Mouse (Mus musculus) limb, embryonic 15.5 days (tissue): ENCODE data around the gene Cd320. TPM values are rescaled to one million over a fixed set of nuclear protein-coding genes. Genes with fewer than 3 reads are reported as not detected.
"Not testable (repeated sequence)": the region's sequence is repeated elsewhere in the genome, so short reads cannot be mapped to it uniquely, and the experiment has no call there.

Experiments
- ATAC-seq: fragments of 200-750 bp; cut with Nextera tagmentation; 2 replicates; pipeline ENCODE4 v1.8.0; 2017; ENCODE audit warnings: low read depth, moderate TSS enrichment; ENCODE audit not compliant: insufficient number of reproducible peaks, low FRiP score, low TSS enrichment
- H3K27ac ChIP-seq: fragments of 300-500 bp; sonication (generic); 2 replicates; pipeline ENCODE4 v1.5.1; 2015; ENCODE audit warnings: moderate library complexity, mild to moderate bottlenecking, inconsistent platforms
- H3K27me3 ChIP-seq: fragments of 300-500 bp; sonication (generic); 2 replicates; pipeline ENCODE4 v1.6.1; 2015; ENCODE audit warnings: inconsistent platforms
- H3K36me3 ChIP-seq: fragments of 300-500 bp; sonication (generic); 2 replicates; pipeline ENCODE4 v1.6.1; 2015; ENCODE audit warnings: inconsistent platforms
- H3K4me1 ChIP-seq: fragments of 300-500 bp; sonication (generic); 2 replicates; pipeline ENCODE4 v1.6.1; 2015; ENCODE audit warnings: inconsistent platforms
- H3K4me2 ChIP-seq: fragments of 300-500 bp; sonication (generic); 2 replicates; pipeline ENCODE4 v1.6.1; 2015; ENCODE audit warnings: mild to moderate bottlenecking, inconsistent platforms
- H3K4me3 ChIP-seq: fragments of 300-500 bp; sonication (generic); 2 replicates; pipeline ENCODE4 v1.5.1; 2015; ENCODE audit warnings: mild to moderate bottlenecking, inconsistent platforms
- H3K9ac ChIP-seq: fragments of 300-500 bp; sonication (generic); 2 replicates; pipeline ENCODE4 v1.6.1; 2015; ENCODE audit warnings: inconsistent platforms
- H3K9me3 ChIP-seq: fragments of 300-500 bp; sonication (generic); 2 replicates; pipeline ENCODE4 v1.6.1; 2016; ENCODE audit warnings: inconsistent platforms
- WGBS: fragments of 180-500 bp; shearing (Covaris S2); methylation state at CpG from one replicate; pipeline ENCODE4 v1.1.7; 2015; 5-methylcytosine and 5-hydroxymethylcytosine counted together
- polyA plus RNA-seq: library from polyadenylated mRNA; unstranded; fragments of >200 nt; fragmentation: Nextera tagmentation; extraction: Ambion mirVana; gene quantifications from 2 replicates; pipeline ENCODE4 v1.2.1, GENCODE M21; 2015

Cd320 gene
- polyA plus RNA-seq, 1 experiment from 2014 or later, result 53.1 TPM

GRCm38 (mm10) chr17:33828892-33829291 lies 14.0 kb upstream of the Cd320 start:
- Histone ChIP-seq H3K9me3 (no peaks in the 10 kb centered on the region), H3K4me2 (no peak overlapping the region), H3K9ac (no peak overlapping the region), H3K36me3 (peaks cover 58% of the 10 kb centered on the region), H3K27ac (no peak overlapping the region), H3K4me3 (no peak overlapping the region), H3K4me1 (peaks cover 19% of the 10 kb centered on the region), H3K27me3 (no peaks in the 10 kb centered on the region)
- ATAC-seq, result no peak
- WGBS, result 61% methylated on average over 2 of the region's 2 CpGs

- ATAC-seq, result no peak
- Histone ChIP-seq H3K27ac (no peak overlapping the region), H3K36me3 (peaks cover 65% of the 10 kb centered on the region), H3K27me3 (no peaks in the 10 kb centered on the region), H3K4me3 (no peak overlapping the region), H3K9ac (no peak overlapping the region), H3K4me1 (peaks cover 19% of the 10 kb centered on the region), H3K9me3 (no peaks in the 10 kb centered on the region), H3K4me2 (no peak overlapping the region)
- WGBS, result 92% methylated on average over 10 of the region's 10 CpGs
Observed at GRCm38 (mm10) chr17:33829561-33829960, 13.3 kb upstream of the Cd320 start.

- Histone ChIP-seq H3K9ac (peak overlapping the region; percentile 2; the same call in 1 of the 2 replicates), H3K36me3 (peaks cover 25% of the 10 kb centered on the region), H3K4me2 (no peak overlapping the region; the same call in 1 of the 2 replicates), H3K9me3 (no peaks in the 10 kb centered on the region), H3K4me3 (no peak overlapping the region), H3K27me3 (no peaks in the 10 kb centered on the region), H3K27ac (no peak overlapping the region), H3K4me1 (peaks cover 12% of the 10 kb centered on the region)
- ATAC-seq, result no peak
- WGBS, result 63% methylated on average over 1 of the region's 1 CpGs
Observed at GRCm38 (mm10) chr17:33844196-33844595, 1.3 kb downstream of the Cd320 start.

GRCm38 (mm10) chr17:33848139-33848538 lies 5.2 kb downstream of the Cd320 start:
- 62% methylated on average over 8 of the region's 8 CpGs for WGBS
- no peak overlapping the region for H3K9ac ChIP-seq
- H3K27me3 ChIP-seq, result no peaks in the 10 kb centered on the region
- H3K4me1 ChIP-seq, result peaks cover 12% of the 10 kb centered on the region
- ATAC-seq, result no peak
- H3K27ac ChIP-seq, result no peak overlapping the region
- H3K4me2 ChIP-seq, result no peak overlapping the region
- no peaks in the 10 kb centered on the region for H3K9me3 ChIP-seq
- H3K36me3 ChIP-seq, result peaks cover 22% of the 10 kb centered on the region
- no peak overlapping the region for H3K4me3 ChIP-seq

- Histone ChIP-seq H3K27ac (no peak overlapping the region), H3K4me1 (no peaks in the 10 kb centered on the region), H3K36me3 (peaks cover 22% of the 10 kb centered on the region), H3K4me2 (no peak overlapping the region), H3K27me3 (no peaks in the 10 kb centered on the region), H3K4me3 (no peak overlapping the region), H3K9me3 (no peaks in the 10 kb centered on the region), H3K9ac (no peak overlapping the region)
- no peak for ATAC-seq
- WGBS, result 58% methylated on average over 1 of the region's 1 CpGs
Observed at GRCm38 (mm10) chr17:33851331-33851730, 8.4 kb downstream of the Cd320 start.

GRCm38 (mm10) chr17:33857816-33858215 lies 14.9 kb downstream of the Cd320 start:
- no peaks in the 10 kb centered on the region for H3K4me1 ChIP-seq
- ATAC-seq, result no peak
- no peak overlapping the region for H3K4me2 ChIP-seq
- H3K27ac ChIP-seq, result no peak overlapping the region
- no peaks in the 10 kb centered on the region for H3K36me3 ChIP-seq
- no peak overlapping the region for H3K9ac ChIP-seq
- H3K4me3 ChIP-seq, result no peak overlapping the region
- H3K9me3 ChIP-seq, result no peaks in the 10 kb centered on the region
- WGBS, result 81% methylated on average over 4 of the region's 4 CpGs
- H3K27me3 ChIP-seq, result no peaks in the 10 kb centered on the region

GRCm38 (mm10) chr17:33865330-33866030 lies 22.6 kb downstream of the Cd320 start:
- Histone ChIP-seq H3K9ac (no peak overlapping the region), H3K27ac (no peak overlapping the region), H3K36me3 (no peaks in the 10 kb centered on the region), H3K4me2 (no peak overlapping the region), H3K4me3 (no peak overlapping the region), H3K4me1 (no peaks in the 10 kb centered on the region), H3K9me3 (no peaks in the 10 kb centered on the region), H3K27me3 (no peaks in the 10 kb centered on the region)
- no peak for ATAC-seq
- WGBS, result 34% methylated on average over 7 of the region's 9 CpGs

- not testable (repeated sequence) for ATAC-seq, H3K4me2 ChIP-seq, H3K27me3 ChIP-seq, H3K9ac ChIP-seq, H3K4me3 ChIP-seq, H3K4me1 ChIP-seq, H3K9me3 ChIP-seq, H3K27ac ChIP-seq
- 83% methylated on average over 7 of the region's 12 CpGs for WGBS
- peaks cover 20% of the 10 kb centered on the region for H3K36me3 ChIP-seq
Observed at GRCm38 (mm10) chr17:33873537-33873936, 30.6 kb downstream of the Cd320 start, which contains the start of gene Gm7029. TSS of gene Gm7029 (plus strand) at chr17:33873837.

- no peak overlapping the region for H3K4me2 ChIP-seq
- H3K36me3 ChIP-seq, result peaks cover 24% of the 10 kb centered on the region
- no peak overlapping the region for H3K27ac ChIP-seq
- no peaks in the 10 kb centered on the region for H3K27me3 ChIP-seq
- no peak for ATAC-seq
- WGBS, result 87% methylated on average over 10 of the region's 11 CpGs
- no peak overlapping the region for H3K9ac ChIP-seq
- H3K4me3 ChIP-seq, result no peak overlapping the region
- H3K9me3 ChIP-seq, result no peaks in the 10 kb centered on the region
- no peaks in the 10 kb centered on the region for H3K4me1 ChIP-seq
Observed at GRCm38 (mm10) chr17:33874411-33874810, 31.5 kb downstream of the Cd320 start.

GRCm38 (mm10) chr17:33875797-33876196 lies 32.9 kb downstream of the Cd320 start:
- H3K4me1 ChIP-seq, H3K9me3 ChIP-seq, H3K4me2 ChIP-seq, H3K4me3 ChIP-seq, ATAC-seq, H3K27ac ChIP-seq, H3K27me3 ChIP-seq, H3K9ac ChIP-seq: not testable (repeated sequence)
- 81% methylated on average over 5 of the region's 5 CpGs for WGBS
- peaks cover 27% of the 10 kb centered on the region for H3K36me3 ChIP-seq

- 89% methylated on average over 9 of the region's 11 CpGs for WGBS
- not testable (repeated sequence) for H3K4me2 ChIP-seq, H3K4me3 ChIP-seq, H3K4me1 ChIP-seq, H3K27me3 ChIP-seq, ATAC-seq, H3K27ac ChIP-seq, H3K9ac ChIP-seq, H3K9me3 ChIP-seq
- peaks cover 34% of the 10 kb centered on the region for H3K36me3 ChIP-seq
Observed at GRCm38 (mm10) chr17:33884320-33884719, 41.4 kb downstream of the Cd320 start.

- WGBS, result 53% methylated on average over 2 of the region's 2 CpGs
- not testable (repeated sequence) for H3K9ac ChIP-seq, H3K4me1 ChIP-seq
Observed at GRCm38 (mm10) chr17:33887802-33888201, 44.9 kb downstream of the Cd320 start.

GRCm38 (mm10) chr17:33888230-33888629 lies 45.3 kb downstream of the Cd320 start:
- not testable (repeated sequence) for H3K4me1 ChIP-seq, ATAC-seq, H3K4me3 ChIP-seq, H3K27me3 ChIP-seq, H3K4me2 ChIP-seq, H3K27ac ChIP-seq, H3K9ac ChIP-seq, H3K9me3 ChIP-seq
- H3K36me3 ChIP-seq, result peaks cover 16% of the 10 kb centered on the region; the same call in 1 of the 2 replicates

More at GRCm38 (mm10) chr17:33887802-33888201, 44.9 kb downstream of the Cd320 start:
- not testable (repeated sequence) for H3K27ac ChIP-seq, H3K4me3 ChIP-seq, H3K27me3 ChIP-seq, H3K9me3 ChIP-seq, ATAC-seq, H3K4me2 ChIP-seq
- peaks cover 17% of the 10 kb centered on the region for H3K36me3 ChIP-seq
